Mouse (Mus musculus) urinary bladder, postnatal 36 days (tissue): Measurements from ENCODE around the gene Ppp4r4.
A peak's percentile ranks its signal among the peaks of the same experiment; 100 is the strongest.
"Not testable (repeated sequence)": the region's sequence is repeated elsewhere in the genome, so short reads cannot be mapped to it uniquely, and the experiment has no call there.

Experiments used
- DNase-seq, 2 experiments: peaks; one replicate each; pipeline ENCODE4 v3.0.0; 2022; ENCODE audit warnings: low spot score in 2 of 2, mixed read lengths in 1 of 2

Ppp4r4 gene

DNA sequence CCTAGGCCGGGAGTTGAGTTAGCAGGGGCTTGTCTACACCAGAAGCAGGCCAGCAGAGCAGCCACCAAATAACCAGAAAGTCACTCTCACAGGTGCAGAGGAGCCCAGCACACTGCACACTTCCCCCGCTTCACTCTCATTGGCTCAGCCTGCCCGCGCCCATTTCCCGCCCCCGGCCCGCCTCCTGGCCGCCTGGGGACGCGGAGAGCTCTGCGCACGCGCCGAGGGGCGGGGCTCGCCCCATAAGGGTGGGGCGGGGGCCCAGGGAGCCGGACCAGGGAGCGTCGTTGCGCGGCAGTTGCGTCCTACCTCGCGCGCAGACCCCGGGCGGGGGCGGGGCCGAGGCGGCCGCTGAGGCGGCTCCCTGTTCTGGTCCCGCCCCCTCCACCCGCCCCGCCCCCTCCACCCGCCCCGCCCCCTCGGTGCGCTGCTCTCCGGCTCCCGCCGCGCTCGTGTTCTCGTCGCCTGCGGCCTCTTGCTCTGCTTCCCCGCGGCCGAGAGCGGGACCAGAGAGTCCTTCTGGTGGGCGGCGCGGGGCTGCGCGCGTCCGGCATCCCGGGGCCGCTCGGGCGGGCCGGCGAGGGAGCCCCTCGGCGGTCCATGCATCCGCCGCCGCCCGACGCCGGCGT lies at the start of gene Ppp4r4:
Ppp4r4 (plus strand) TSS at position 264 of the 629 bp plus-strand sequence.
- peak; percentile 90 to 92 for DNase-seq

DNA sequence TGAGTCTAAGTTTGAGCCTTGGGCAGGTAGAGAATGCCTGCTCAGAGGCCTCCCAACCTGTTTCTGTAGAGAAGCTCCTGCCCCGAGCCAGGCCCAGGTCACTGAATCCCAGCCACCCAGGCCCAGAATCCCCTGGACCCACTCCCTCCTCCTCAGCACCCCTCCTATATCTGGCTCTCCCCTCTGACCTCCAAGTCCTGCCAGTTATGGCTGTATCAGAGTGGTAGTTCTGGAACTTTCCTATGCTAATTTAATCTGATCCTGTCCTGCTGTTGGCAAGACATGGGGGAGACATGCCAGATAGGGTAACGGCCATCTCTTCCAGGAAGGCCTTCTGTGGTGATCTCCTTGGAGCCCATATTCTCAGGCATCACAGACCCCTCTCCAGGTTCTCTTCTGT lies 49.3 kb upstream of the Ppp4r4 start:
- DNase-seq: no peak

DNA sequence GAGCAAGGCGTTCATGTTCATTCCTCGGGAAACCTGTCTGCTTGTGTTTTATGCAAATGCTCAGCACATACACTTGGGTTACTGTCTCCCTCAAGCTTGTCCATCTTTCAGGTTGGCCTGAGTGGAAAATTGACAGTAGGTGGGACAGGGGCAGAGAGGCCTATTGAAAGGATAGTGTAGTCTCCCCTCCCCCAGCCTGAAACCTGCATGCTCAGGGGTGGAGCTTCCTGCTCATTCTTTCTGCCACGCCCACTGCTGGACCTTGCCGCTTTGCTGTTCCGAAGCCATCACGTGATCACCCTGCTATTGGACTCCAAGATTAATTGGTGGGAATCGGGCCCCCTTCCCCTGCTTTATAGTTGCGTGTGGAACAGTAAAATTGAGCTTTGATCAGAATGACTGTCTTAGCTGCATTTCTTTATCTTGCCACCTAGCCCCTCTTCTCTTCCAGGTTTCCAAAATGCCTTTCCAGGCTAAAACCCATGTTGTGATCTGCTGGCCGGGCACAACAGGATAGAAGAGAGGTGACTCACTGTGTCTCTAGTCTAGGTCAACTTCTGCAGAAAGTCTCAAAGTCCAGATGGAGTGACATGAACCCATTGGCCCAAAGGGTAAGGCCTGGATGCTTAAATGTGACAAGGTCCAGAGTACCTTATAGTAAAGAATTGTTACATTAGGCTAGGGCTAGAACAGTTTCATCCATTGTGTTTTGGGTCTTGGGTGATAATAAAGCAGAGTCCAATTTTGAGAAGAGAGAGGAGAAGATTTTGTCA lies 47.7 kb upstream of the Ppp4r4 start:
- DNase-seq: not testable (repeated sequence)

DNA sequence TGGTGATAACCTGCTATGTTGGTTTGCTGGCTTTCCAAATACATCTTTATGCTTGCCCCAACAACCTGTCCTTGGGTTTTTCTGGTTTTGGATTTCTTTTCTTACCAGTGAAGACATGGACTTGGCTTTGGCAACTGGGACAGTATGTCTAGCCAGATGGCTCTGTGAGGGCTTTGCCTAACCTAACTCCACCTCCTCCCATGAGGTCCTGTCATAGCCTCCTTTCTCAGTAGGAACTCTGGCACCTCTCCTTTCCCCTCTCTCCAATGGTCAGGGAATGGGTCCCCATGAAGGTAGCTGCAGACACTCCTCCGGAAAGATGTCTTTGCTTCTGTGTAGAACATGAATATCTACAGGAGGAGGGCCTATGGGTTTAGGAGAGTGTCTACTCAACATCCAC lies 45.4 kb upstream of the Ppp4r4 start:
- DNase-seq: peak in 1 of 2 experiments; percentile 36

- DNase-seq: peak in 1 of 2 experiments; percentile 41
Measured at GRCm38 (mm10) chr12:103487276-103487675, 44.8 kb upstream of the Ppp4r4 start.

DNA sequence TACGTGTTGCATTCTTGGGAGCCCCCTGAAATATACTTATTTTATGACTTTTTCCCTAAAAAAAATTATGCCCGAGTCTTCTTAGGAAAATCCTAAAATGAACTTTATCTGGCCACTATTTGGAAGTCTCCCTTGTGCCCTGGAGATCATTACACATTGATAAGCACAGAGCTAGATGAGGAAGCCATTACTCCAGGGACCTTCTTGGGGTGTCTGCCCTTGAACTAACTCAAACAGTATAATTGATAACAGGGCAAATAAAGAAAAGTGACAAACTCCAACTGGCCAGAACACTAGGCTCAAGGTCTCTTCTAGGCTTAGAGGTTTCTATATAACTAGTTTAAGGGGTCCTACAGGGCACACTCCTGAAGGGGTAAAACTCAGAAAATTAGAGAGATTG lies 44.3 kb upstream of the Ppp4r4 start:
- DNase-seq: no peak

- no peak for DNase-seq
Measured at GRCm38 (mm10) chr12:103491091-103491730, 40.9 kb upstream of the Ppp4r4 start.

DNA sequence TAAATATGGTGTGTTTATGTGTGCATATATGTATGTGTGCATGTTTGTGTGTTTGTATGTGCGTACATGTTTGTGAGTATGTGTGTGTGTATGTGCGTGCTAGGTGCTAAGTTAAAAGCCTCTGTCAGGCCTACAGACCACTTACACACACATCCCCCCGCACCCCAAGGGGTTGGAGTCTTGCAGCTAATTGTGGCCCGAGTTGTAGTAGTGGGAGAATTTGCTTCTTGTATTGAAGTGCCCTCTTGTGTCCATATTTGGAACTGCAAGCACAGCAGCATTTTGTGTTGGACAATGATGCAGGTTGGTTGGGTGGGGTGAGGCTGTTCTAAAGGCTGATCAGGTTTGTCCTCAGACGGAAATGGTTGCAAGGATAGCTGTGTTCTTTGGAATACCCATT lies 39.3 kb upstream of the Ppp4r4 start:
- DNase-seq: peak; percentile 62 to 64

- peak; percentile 27 to 50 for DNase-seq
Measured at GRCm38 (mm10) chr12:103494486-103494885, 37.6 kb upstream of the Ppp4r4 start.

- no peak for DNase-seq
Measured at GRCm38 (mm10) chr12:103498768-103499167, 33.3 kb upstream of the Ppp4r4 start.

DNA sequence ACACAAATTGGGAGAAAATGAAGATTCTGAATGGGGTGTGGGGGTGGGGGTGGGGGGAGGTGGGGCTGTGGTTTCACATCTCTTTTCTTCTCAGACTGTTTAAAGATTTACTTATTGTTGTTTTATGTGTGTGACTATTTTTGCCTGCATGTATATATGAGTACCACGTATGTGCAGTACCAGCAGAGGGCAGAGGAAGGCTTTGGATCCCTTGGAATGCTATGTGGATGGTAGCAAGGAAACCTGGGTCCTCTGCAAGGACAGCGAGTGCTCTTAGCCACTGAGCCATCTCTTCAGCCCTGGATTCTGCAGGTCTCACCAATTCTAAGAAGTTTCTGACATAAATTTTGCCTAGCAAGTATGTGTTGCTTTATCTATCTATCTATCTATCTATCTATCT lies 32.8 kb upstream of the Ppp4r4 start:
- DNase-seq: no peak

DNA sequence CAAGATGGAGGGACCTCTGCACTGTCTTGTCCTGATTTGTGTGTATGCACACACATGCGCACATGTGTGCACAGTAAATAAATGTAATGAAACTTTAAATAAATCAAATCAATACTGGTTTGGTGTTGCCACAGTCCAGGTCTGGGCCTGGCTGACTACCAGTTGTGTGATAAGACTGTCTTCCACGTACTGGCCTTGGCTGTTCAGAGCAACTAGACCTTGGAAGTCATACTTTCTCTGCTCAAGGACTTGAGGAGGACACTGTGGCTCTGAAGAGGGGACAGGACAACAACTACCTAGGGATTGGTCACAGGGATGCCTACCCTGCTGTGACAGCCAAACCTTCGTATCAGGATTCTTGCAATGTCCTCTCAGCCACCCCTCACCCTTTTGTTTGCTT lies 28.8 kb upstream of the Ppp4r4 start:
- no peak for DNase-seq

DNA sequence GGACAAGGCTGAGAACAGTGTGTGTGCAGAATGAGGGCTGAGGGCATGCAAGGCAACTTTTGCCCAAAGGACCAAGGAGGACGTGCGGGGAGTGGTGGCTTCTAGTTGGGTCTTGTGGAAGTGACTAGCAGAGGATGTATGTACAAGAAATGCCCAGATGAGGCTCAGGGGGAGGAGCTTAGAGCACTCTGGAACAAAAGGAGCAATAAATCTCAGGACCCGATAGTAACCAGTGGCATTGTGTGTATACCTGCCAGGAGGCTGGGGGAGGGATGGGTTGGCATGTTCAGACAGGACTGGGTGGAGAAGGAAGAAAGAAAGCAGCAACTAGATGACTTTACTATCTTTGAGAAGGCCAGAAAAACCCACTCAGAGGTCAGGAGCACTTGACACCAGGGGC lies 27.7 kb upstream of the Ppp4r4 start:
- DNase-seq: peak; percentile 37 to 50

- no peak for DNase-seq
Measured at GRCm38 (mm10) chr12:103508346-103508745, 23.7 kb upstream of the Ppp4r4 start.

GRCm38 (mm10) chr12:103509893-103510292 lies 22.2 kb upstream of the Ppp4r4 start:
- DNase-seq: no peak

GRCm38 (mm10) chr12:103511586-103511985 lies 20.5 kb upstream of the Ppp4r4 start:
- no peak for DNase-seq

- no peak for DNase-seq
Measured at GRCm38 (mm10) chr12:103513039-103513438, 19.0 kb upstream of the Ppp4r4 start.

GRCm38 (mm10) chr12:103513451-103513871 lies 18.6 kb upstream of the Ppp4r4 start:
- no peak for DNase-seq

DNA sequence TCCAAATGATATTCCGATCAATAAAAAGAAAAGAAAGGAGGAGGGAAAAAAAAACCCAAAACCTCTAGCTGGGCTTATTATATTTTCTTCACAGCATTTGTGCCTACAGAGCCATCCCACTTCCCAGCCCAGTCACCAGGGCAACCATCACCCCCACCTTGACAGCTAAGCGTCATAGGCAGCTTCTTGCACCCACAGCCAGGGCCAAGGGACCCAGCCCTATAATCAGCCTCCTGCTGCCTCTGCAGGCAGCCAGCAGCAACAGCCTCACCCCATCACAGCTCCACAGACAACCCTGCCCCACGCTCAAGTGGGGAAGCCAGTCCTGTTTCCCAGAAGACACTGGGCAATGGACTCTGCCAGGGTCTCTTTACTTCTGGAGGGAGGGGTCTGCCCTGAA lies 17.7 kb upstream of the Ppp4r4 start:
- DNase-seq: no peak

GRCm38 (mm10) chr12:103515638-103516037 lies 16.4 kb upstream of the Ppp4r4 start:
- DNase-seq: no peak

DNA sequence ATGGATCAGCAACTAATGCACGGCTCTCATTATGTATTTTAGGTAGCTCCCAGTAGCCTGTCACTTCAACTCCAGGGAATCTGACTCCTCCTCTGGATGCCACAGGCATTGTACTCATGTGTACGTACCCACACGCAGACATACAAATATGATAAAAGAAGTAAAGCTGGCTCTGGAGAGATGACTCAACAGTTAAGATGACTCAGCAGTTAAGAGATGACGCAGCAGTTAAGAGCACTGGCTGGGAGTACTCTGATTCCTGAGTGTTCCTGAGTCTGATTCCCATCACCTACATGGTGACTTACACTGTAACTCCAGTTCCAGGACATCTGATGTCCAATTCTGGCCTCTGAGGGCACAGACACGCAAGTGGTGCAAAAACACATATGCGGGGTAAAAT lies 13.4 kb upstream of the Ppp4r4 start:
- no peak for DNase-seq

DNA sequence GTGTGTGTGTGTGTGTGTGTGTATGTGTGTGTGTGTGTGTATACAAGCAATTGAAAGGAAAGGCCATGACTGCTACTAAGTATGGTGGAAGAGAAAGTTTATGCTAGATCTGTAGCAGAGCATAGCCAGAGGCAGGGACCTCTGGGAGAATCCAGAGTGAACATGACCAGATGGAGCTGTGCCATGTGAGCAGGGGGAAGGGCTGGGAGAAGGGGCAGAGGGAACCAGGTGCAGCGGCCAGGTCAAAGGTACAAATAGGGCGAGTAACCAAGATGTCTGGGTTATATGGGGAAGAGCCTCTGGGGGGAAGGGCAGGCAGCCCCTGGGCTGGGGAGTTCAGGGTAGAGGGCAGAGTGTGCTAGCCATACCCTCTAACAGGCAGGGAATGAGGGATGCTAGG lies 1.5 kb upstream of the Ppp4r4 start:
- DNase-seq: no peak
